Mouse (Mus musculus) liver, embryonic 16.5 days (tissue): ENCODE measurements around the gene Mknk1. TPM values are rescaled to one million over a fixed set of nuclear protein-coding genes. Genes with fewer than 3 reads are reported as not detected.

ENCODE experiments used
- ATAC-seq: fragments of 200-750 bp; cut with Nextera tagmentation; 2 replicates; pipeline ENCODE4 v1.8.0; 2017; ENCODE audit warnings: low read depth, mild to moderate bottlenecking, moderate number of reproducible peaks, moderate library complexity
- H3K27ac ChIP-seq: fragments of 300-500 bp; sonication (generic); 2 replicates; pipeline ENCODE4 v1.5.1; 2014; ENCODE audit warnings: mild to moderate bottlenecking, low read length
- H3K27me3 ChIP-seq: fragments of 300-500 bp; sonication (generic); 2 replicates; pipeline ENCODE4 v1.6.1; 2014; ENCODE audit warnings: low read depth, low read length, mixed read lengths; ENCODE audit not compliant: control insufficient read depth, insufficient read depth
- H3K36me3 ChIP-seq: fragments of 300-500 bp; sonication (generic); 2 replicates; pipeline ENCODE4 v1.6.1; 2014; ENCODE audit warnings: mild to moderate bottlenecking; ENCODE audit not compliant: control insufficient read depth, insufficient read depth
- H3K4me1 ChIP-seq: fragments of 300-500 bp; sonication (generic); 2 replicates; pipeline ENCODE4 v1.6.1; 2014; ENCODE audit warnings: low read depth, low read length, mixed read lengths; ENCODE audit not compliant: control insufficient read depth
- H3K4me2 ChIP-seq: fragments of 300-500 bp; sonication (generic); 2 replicates; pipeline ENCODE4 v1.6.1; 2014; ENCODE audit warnings: low read depth, low read length, mixed read lengths
- H3K4me3 ChIP-seq: fragments of 300-500 bp; sonication (generic); 2 replicates; pipeline ENCODE4 v1.5.1; 2014; ENCODE audit warnings: low read depth, mild to moderate bottlenecking, low read length
- H3K9ac ChIP-seq: fragments of 300-500 bp; sonication (generic); 2 replicates; pipeline ENCODE4 v1.6.1; 2014; ENCODE audit warnings: low read depth, low read length
- H3K9me3 ChIP-seq: fragments of 300-500 bp; sonication (generic); replicated peaks from 2 replicates; pipeline ENCODE4 v1.6.1; 2016; ENCODE audit warnings: low read length; ENCODE audit not compliant: control insufficient read depth
- WGBS: fragments of 180-500 bp; shearing (Covaris S2); extraction: QIAGEN DNeasy Blood & Tissue Kit; methylation state at CpG from one replicate; pipeline ENCODE4 v1.1.7; 2014; ENCODE audit not compliant: insufficient replicate concordance; 5-methylcytosine and 5-hydroxymethylcytosine counted together
- polyA plus RNA-seq: library from polyadenylated mRNA; unstranded; fragments of >200 nt; fragmentation: Nextera tagmentation; extraction: Ambion mirVana; gene quantifications from 2 replicates; pipeline ENCODE4 v1.2.1, GENCODE M21; 2015

Gene Mknk1
- polyA plus RNA-seq, 1 experiment from 2014 or later = 30.9 TPM

DNA sequence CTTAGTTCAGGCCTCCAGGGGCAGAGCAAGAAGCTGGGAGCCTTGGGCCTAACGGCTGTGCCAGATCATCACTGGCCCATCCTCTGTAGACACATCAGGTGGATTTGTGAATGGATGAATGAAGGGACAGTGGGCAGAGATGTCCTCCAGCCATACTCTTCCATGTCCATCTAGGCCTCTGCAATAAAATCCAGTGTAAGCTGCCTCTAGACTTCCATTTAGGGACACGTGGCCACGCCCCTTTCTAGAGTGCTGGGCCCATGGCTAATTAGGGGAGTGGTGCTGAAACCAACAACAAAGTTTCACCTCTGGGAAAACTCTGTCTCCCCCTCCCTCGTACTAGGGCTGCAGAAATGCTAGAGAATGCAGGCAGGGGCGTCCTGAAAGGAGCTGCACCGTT lies 51.1 kb downstream of the Mknk1 start:
- H3K4me1 ChIP-seq = no peaks in the 10 kb centered on the region
- H3K27ac ChIP-seq = no peak overlapping the region
- H3K9me3 ChIP-seq = no peaks in the 10 kb centered on the region
- no peak overlapping the region; the same call in 1 of the 2 replicates for H3K4me2 ChIP-seq
- no peak overlapping the region for H3K4me3 ChIP-seq
- H3K9ac ChIP-seq = no peak overlapping the region
- H3K27me3 ChIP-seq = peaks cover 29% of the 10 kb centered on the region
- 15% methylated on average over 6 of the region's 6 CpGs for WGBS
- H3K36me3 ChIP-seq = no peaks in the 10 kb centered on the region
- no peak for ATAC-seq

DNA sequence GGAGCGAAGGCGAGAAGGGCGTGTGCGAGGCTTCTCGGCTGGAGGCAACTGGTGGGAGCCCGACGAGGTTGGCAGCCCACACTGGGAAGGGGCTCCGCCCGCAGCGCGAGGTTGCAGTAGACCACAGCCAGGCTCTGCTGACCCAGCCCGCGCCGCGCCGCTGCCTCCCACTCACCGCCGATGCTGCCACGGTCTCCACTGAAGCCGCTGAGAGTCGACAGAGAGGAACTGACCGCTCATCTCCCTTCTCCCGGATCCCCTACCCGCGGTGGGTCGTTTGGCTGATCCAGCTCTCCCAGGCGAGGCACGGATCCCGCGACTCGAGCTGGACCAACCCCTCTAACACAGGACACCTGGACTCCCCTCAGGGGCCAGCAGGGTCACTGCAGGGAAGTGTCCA lies 51.6 kb downstream of the Mknk1 start, which contains the start of gene 6430628N08Rik:
Gene 6430628N08Rik, plus strand, starts transcription at position 113 of the 400 bp plus-strand sequence.
- WGBS = 2% methylated on average over 31 of the region's 31 CpGs
- no peaks in the 10 kb centered on the region for H3K9me3 ChIP-seq
- H3K9ac ChIP-seq = no peak within 1 kb of the TSS
- no peak for ATAC-seq
- peaks cover 29% of the 10 kb centered on the region for H3K27me3 ChIP-seq
- no peaks in the 10 kb centered on the region for H3K36me3 ChIP-seq
- no peak within 1 kb of the TSS; the same call in 1 of the 2 replicates for H3K4me2 ChIP-seq
- H3K4me3 ChIP-seq = no peak within 1 kb of the TSS
- H3K27ac ChIP-seq = no peak within 1 kb of the TSS
- H3K4me1 ChIP-seq = no peaks in the 10 kb centered on the region

DNA sequence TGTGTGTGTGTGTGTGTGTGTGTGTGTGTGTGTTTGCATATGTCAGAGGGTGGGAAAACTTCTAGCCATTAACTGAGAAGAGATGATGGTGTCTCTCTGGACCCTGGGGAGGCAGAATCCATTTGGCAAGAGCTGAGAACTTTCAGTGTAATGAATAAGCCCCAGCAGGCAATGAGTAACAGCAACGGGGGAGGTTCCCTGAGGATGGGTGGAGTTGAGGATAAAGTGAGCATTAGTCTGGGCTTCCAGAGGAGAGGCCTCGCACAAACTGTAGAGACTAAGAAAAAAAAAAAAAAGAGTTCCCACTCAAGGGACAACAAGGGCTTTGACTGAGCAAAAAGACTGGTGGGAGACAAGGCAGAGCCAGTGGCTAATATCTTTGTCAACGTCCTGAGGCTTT lies 55.3 kb downstream of the Mknk1 start:
- Histone ChIP-seq H3K4me3 (no peak overlapping the region), H3K27ac (no peak overlapping the region), H3K9ac (no peak overlapping the region), H3K4me1 (no peaks in the 10 kb centered on the region; the same call in 1 of the 2 replicates), H3K27me3 (peaks cover 58% of the 10 kb centered on the region), H3K36me3 (no peaks in the 10 kb centered on the region), H3K4me2 (no peak overlapping the region), H3K9me3 (no peaks in the 10 kb centered on the region)
- WGBS = 18% methylated on average over 3 of the region's 3 CpGs
- no peak for ATAC-seq

DNA sequence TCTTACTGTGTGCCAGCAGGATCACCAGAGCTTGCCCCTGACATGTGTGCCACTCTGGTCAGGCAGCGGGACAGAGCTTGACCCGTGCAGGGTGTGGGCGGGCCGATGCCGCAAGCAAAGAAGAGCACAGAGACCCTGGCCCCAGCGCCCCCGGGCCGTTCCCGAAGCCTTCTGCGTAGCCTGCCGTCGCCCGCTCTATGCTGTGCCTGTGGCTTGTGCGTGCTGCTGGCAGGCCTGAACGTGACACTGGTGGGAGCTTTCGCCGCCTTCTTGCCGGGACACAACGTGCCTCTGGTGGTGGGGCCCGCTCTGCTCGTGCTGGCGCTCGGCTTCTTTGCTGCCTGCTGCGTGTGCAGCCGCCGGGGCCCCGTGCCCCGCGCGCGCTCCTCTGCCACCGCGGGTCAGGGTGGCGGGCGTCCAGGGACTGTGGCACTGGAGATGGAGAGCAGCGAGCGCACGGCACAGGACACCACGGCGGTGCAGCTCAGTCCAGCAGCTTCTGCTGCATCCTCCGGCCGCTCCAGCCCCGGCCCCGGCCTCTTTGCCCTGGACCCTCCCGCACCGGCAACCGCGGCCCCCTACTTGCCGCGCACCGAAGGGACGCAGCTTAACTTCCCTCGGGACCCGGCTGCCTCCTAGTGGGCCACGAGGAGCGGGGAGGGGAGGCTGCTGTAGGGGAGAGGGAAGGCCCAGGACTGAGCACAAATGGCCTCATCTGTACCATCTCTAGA lies 59.1 kb downstream of the Mknk1 start:
- Histone ChIP-seq H3K27me3 (peaks cover 41% of the 10 kb centered on the region), H3K9ac (no peak overlapping the region), H3K36me3 (no peaks in the 10 kb centered on the region), H3K4me3 (peak overlapping the region; percentile 28), H3K27ac (no peak overlapping the region), H3K4me2 (peak overlapping the region; percentile 36), H3K9me3 (no peaks in the 10 kb centered on the region), H3K4me1 (no peaks in the 10 kb centered on the region; the same call in 1 of the 2 replicates)
- WGBS = 2% methylated on average over 50 of the region's 56 CpGs
- ATAC-seq = no peak

DNA sequence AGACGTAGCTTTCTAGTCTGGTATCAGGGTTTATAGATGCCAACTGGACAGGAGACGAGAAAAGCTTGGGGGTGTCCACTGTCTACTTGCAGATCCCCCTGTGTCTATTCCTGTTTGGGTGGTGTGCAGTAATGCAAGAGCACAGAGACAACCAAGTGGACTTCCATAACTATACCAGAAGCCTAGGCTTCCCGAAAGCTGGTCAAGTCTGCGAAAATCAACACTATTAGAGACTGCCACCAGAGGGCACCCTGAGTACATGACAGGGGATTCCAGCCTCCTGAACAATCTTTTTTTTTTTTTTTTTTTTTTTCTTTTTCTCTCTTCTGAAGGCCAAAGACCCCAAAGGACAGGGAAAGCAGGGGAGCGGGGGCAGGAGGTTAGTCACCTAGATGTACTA lies 63.8 kb downstream of the Mknk1 start:
- no peaks in the 10 kb centered on the region for H3K36me3 ChIP-seq
- no peak for ATAC-seq
- no peak overlapping the region for H3K9ac ChIP-seq
- no peak overlapping the region for H3K4me3 ChIP-seq
- H3K9me3 ChIP-seq = no peaks in the 10 kb centered on the region
- H3K27me3 ChIP-seq = peaks cover 51% of the 10 kb centered on the region
- no peaks in the 10 kb centered on the region; the same call in 1 of the 2 replicates for H3K4me1 ChIP-seq
- WGBS = 17% methylated on average over 5 of the region's 5 CpGs
- H3K4me2 ChIP-seq = no peak overlapping the region
- H3K27ac ChIP-seq = no peak overlapping the region

DNA sequence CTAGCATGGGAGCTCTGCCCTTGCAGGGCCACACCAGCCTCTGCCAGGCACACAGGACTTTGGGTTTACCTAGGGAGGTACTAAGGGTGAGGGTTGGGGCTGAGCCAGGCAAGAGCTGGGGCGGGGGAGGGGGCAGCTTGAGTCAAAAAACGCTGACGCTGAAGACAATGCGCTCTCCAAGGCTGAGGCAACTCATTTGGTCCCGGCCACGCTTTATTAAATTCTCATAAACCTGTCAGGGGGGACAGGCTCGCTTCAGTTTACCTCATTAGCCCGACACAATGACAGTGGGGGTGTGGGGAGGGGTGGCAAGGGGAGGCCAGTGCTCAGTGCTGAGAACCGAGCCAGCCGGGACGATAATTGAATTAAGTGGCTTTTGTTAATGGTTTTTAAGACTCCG lies 65.4 kb downstream of the Mknk1 start:
- WGBS = 26% methylated on average over 12 of the region's 12 CpGs
- Histone ChIP-seq H3K9ac (no peak overlapping the region), H3K9me3 (no peaks in the 10 kb centered on the region), H3K4me2 (no peak overlapping the region), H3K4me1 (no peaks in the 10 kb centered on the region), H3K36me3 (no peaks in the 10 kb centered on the region), H3K4me3 (no peak overlapping the region), H3K27me3 (peaks cover 36% of the 10 kb centered on the region), H3K27ac (no peak overlapping the region)
- no peak for ATAC-seq

DNA sequence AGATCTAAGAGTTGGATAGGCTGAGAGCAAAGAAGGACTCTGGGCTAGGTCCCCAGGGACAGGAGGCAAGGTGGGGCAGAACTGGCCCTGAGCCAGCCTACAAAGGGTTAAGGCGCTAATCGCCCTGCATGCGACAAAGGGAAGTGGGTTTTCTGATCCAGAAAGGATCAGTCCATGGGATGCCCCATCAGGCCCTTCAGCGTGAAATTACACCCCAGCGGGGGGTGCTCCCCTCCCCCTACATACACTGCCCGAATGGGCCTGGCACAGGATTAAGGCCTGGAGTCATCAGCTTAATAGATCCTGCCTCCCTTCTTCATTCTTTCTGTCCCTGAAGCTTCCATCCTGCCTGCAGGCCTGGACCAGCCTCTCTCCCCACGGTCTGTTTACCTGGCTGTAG lies 66.7 kb downstream of the Mknk1 start:
- 13% methylated on average over 7 of the region's 7 CpGs for WGBS
- H3K27me3 ChIP-seq = peaks cover 32% of the 10 kb centered on the region
- no peak overlapping the region for H3K4me2 ChIP-seq
- H3K36me3 ChIP-seq = no peaks in the 10 kb centered on the region
- H3K27ac ChIP-seq = no peak overlapping the region
- no peak for ATAC-seq
- no peaks in the 10 kb centered on the region for H3K9me3 ChIP-seq
- no peak overlapping the region for H3K4me3 ChIP-seq
- H3K4me1 ChIP-seq = no peaks in the 10 kb centered on the region
- H3K9ac ChIP-seq = no peak overlapping the region

DNA sequence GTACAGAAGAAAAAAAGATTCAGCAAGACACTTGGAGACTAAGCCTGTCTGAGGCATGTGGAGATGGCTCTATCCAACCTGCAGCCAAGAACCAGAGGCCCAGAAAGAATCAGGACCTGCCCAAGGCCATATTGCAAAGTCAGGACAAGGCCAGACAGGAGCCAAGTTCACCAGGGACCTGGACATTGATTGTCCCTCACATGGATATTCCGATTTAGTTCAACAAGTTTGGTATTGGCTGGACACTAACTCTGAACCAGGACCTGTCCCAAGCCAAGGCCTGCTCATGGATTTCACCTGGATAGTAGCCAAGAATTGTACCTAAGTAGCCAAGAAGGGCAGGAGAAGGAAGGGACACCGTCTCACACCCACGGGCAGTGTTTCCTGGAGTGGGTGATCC lies 67.8 kb downstream of the Mknk1 start:
- no peak overlapping the region for H3K27ac ChIP-seq

DNA sequence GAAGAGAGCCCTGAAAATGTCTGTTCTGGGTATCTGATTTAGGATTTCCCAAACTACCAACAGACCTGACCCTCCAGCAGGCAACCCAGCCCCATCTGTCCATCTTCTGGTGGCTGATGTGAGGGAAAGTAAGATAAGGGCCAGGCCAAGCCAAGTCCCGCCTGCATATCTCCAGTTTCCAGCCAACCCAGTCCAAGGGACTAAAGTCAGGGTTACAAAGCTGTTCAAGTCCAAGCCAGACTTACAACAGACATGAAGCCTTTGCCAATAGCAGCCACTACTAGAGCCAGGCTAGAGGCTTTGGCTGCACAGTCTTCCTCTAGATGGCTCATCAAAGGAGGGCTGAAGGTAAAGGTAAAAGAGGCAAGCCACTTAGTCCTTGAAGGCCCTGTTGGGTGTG lies 69.0 kb downstream of the Mknk1 start:
- no peak for ATAC-seq
- no peak overlapping the region for H3K4me2 ChIP-seq
- H3K27ac ChIP-seq = no peak overlapping the region
- H3K4me3 ChIP-seq = no peak overlapping the region
- H3K27me3 ChIP-seq = peaks cover 34% of the 10 kb centered on the region
- 10% methylated on average over 1 of the region's 1 CpGs for WGBS
- H3K36me3 ChIP-seq = no peaks in the 10 kb centered on the region
- no peak overlapping the region for H3K9ac ChIP-seq
- no peaks in the 10 kb centered on the region for H3K4me1 ChIP-seq
- no peaks in the 10 kb centered on the region for H3K9me3 ChIP-seq

More for the DNA sequence above, 67.8 kb downstream of the Mknk1 start:
- H3K4me1 ChIP-seq = no peaks in the 10 kb centered on the region
- no peak overlapping the region for H3K9ac ChIP-seq
- WGBS = 64% methylated on average over 3 of the region's 3 CpGs
- no peaks in the 10 kb centered on the region for H3K9me3 ChIP-seq
- H3K4me3 ChIP-seq = no peak overlapping the region
- no peak overlapping the region for H3K4me2 ChIP-seq
- no peak for ATAC-seq
- H3K27me3 ChIP-seq = peaks cover 38% of the 10 kb centered on the region
- no peaks in the 10 kb centered on the region for H3K36me3 ChIP-seq
